Mouse (Mus musculus) adrenal gland, adult 18-20 months (tissue): ENCODE results near the gene Gabarapl1. TPM values are rescaled to one million over a fixed set of nuclear protein-coding genes. Genes with fewer than 3 reads are reported as not detected.

Experiments used
- DNase-seq, 2 experiments: peaks; one replicate each; pipeline ENCODE4 v3.0.0; 2021 to 2022; ENCODE audit warnings: low spot score in 2 of 2
- total RNA-seq, 2 experiments: library from RNA; stranded (reverse); gene quantifications; 1 replicate in 1 of 2; 2 replicates in 1 of 2; pipeline ENCODE4 v1.2.3; 2021

Gene Gabarapl1
- total RNA-seq, 2 experiments from 2014 or later = 283 to 313 TPM

DNA sequence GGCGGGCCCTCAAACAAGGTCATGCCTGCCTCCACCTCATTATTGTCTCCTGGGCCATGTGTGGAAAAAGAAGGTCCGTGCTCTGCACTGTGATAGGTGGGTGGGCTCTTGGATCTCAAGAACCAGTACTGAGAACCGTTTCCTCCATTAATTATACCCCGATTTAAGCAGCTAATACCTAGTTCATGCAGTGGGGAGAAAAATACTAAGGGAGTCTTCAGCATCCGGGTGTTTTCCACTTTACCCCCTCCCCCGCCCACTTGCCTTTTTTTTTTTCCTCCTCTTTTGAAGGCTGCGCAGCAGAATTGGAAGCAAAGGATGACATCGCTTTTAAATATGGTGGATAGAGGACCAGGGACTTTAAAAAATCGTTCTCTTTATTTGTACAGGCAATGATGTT is 1.1 kb downstream of the Gabarapl1 start:
- no peak for DNase-seq

DNA sequence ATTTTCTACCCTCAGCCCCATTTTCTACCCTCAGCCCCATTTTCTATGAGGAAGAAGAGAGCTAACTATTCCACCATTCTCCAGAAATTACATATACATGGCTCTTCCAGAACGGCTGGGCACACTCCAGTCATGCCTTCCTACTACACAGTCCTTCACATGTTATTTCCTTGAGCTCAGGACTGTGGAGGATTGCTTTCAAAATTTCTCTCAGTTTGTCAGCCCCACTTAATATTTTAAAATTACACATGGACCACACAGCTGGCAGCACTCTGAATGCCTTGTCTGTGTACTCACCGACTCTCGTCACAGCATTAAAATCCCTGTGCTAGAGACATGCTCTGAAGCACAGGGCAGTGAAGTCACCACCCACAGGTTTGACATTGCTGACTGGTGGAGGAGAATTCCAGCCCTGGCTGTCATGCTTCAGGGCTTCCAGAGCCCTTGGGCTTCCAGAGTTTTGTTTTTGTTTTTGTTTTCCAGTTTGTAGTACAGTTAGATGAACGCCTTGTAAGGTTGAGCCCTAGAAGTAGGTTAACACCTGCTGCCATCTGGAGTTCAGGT is 1.7 kb downstream of the Gabarapl1 start:
- DNase-seq = no peak

DNA sequence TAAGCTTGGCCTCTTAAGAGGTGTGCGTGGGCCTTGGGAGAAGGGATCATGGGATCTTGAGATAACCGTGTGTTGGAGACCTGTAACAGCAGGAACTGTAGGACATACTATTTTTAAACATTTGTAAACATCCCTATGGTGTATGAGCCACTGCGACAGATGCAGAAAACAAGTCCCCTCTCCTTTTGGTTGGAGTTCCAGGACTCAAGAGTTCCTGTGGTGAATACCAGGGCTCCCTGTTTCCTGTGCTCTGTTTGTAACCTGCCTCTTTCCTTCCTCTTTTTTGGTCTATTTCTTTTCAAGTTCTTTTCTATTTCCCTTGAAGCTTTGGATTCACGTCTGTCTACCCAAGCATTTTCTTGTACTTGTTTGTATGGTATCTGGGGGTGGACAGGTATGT is 2.8 kb downstream of the Gabarapl1 start:
- DNase-seq = no peak

DNA sequence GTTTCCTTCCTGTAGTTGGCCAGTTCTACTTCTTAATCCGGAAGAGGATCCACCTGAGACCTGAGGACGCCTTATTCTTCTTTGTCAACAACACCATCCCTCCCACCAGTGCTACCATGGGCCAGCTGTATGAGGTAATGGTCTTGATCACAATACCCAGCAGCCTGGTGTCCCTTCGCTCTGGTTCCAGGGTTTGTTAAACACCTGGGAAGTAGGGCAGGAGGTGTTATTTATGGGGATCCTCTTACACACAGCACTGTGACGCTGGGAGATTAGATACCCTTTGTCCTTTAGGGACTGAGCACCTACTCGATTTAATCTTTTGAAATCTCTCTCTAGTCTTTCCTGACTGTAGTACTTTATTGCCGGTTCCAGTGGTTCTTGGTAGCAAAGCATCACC is 5.6 kb downstream of the Gabarapl1 start:
- DNase-seq = no peak

DNA sequence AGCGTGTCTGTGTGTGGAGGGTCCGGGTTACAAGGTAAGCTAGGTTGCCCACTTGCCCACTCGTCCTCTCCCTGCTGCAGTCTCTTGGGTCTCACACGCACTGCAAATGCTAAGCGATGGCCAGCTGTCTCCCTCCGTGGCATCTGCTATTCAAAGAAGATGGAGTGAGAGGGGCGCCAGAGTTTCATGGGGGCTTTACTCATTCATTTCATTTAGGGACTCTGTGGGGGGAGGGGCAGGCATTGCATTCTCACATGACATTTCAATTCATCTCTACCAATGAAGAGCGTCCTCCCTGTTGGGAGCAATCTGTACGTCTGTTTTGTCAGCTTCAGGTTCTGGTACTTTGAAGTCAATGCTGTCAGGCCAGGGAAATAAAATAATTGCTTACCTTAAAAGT is 9.0 kb downstream of the Gabarapl1 start:
- DNase-seq = no peak

DNA sequence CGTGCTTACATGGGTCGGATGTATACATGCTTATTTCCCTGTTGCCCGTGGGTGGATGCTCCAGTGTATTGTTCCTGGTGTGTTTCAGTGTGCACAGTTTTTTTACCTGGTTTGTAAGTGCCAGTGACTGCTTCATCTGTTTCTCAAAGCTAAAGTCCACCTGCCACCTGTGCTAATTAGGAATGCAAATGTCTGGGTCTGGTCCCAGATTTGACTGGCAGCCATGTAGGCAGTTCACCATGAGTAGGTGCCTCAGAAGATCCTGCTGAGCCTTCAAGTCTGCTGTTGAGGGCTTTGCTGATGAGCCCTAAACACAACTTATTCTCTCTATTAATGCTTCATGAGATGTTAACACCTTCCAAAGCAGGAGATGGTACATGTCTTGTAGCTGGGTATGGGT is 9.6 kb downstream of the Gabarapl1 start:
- DNase-seq = no peak

DNA sequence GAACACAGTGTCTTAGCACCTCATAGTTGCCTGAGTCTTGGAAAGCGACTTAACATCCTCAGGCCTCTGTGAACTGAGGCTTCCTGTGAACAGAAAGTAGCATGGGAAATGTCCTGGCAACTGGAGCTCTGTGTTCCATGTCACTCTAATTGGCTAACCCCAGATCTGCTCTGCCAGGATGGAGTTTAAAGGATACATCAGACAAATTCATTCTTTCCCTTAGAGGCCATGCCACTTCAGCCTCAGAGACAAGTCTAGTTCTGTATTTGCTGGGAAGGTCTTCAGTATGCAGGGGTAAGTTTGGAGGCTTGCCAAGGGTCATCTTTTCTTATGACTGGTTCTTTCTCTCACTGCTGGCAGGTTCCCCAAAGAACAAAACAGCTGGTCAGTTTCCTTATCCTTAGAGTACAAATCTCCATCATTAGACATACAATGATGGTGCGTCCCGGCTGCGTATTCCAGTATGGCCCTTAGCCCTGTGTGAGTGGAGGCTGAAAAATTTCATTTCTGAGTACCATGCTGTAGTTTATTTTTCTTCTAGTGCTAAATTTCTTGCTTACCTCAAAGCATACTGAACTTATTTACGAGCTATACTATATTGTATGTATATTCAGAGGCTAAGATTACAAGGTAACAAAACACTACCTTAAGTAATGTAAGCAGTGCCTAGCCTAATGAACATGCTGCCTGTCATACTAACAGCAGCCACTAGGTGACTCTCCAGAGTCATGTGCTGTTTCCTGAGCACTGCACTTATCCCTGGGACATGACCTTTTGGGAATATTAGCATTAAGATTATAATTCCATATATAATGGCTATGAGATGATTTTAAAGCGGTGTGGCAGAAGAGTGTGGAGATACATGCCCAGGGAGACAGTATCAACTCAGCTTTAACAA is 11.0 kb downstream of the Gabarapl1 start:
- peak; percentile 60 to 66 for DNase-seq

DNA sequence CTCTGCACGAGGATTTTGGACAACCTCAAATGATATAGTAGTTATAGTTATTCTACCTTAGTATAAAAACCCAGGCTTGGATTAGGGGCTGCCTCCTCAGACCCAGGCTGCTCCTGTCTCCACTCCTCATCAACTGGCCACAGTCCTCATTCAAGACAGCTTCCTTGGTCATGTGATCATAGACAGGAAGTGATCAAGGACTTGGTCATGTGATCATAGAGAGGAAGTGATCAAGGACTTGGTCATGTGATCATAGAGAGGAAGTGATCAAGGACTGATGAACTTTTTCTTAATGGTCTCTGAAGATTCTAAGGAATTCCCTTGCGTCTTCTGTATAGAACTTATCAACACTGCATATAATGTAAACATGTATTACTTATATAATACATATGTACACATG is 14.3 kb downstream of the Gabarapl1 start:
- DNase-seq = no peak

DNA sequence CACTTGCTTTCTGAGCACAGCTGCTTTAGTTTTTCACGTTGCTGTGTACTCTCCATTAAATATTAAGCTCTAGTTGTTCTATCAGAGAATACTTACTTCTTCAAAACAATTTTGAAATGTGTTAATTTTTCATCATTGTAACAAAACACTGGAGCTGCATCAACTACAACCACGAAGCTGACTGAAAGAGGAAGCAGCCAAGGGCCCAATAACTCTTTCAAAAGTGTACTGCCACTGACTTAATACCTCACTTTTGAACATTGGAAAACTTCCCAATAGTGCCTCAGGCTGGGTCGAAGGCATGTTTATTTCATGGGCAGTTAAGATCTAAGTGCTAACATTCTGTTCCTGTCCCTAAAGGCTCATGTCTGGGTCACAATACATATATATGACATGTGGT is 15.0 kb downstream of the Gabarapl1 start:
- no peak for DNase-seq

DNA sequence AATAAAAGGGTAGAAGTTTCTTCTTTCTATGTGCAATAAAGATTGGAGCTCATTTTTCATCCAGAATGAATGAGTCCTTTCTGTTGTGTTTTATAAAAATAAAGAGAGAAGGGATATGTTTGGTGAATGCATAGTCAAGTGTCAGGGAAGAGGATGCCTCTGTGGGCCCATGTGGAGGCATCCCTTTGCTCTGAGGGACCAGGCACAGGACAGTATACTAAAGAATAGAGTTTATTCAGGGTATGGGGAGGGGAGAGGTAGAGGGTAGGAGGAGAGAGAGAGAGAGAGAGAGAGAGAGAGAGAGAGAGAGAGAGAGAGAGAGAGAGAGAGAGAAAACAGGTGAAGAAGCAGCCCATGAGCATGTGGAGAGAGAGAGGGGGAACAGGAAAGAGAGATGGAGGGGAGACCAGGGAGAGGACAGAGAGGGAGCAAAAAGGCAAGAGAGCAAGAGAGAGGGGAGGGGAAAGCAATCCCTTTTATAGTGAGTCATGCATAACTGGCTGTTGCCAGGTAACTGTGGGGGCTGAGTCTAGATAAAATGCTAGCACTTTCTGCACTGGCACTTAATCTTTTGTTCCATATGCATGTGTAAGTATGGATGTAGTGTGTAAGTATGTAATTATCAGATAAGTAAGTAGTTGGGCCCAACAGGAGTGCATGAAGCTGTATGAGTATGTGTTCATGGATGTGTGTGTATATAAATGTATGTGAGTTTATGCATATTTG is 24.5 kb downstream of the Gabarapl1 start:
- no peak for DNase-seq

DNA sequence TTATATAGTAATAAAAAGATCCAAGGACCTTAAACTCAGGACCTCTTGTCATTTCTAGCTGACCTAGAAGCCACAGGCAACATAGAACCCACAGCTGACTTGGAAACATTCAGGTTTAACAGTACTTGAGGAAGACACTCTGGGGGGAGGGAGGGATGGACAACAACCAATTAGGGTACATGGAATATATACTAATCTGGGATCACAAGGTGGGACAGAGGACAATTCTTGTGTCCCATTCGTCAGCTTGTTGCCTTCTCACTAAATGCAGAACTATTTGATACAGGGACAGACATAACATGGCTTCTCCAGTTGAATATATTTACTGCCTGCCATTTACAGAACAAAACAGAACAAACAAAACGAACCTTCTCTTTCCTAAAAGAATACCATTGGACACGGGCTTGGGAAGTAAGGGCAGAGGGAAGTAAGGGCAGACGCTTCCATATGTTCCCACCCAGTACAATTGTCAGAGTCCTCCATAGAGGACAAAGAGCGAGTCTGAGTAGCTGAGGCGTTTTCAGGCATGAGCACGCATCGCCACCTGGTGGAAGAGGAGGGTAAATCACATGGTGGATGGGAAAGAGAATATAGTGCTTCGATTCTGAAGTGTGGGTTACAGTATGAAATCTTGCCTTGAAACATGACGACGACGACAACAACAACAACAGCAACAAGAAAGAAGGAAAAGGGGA is 26.1 kb downstream of the Gabarapl1 start:
- DNase-seq = peak; percentile 68 to 70

DNA sequence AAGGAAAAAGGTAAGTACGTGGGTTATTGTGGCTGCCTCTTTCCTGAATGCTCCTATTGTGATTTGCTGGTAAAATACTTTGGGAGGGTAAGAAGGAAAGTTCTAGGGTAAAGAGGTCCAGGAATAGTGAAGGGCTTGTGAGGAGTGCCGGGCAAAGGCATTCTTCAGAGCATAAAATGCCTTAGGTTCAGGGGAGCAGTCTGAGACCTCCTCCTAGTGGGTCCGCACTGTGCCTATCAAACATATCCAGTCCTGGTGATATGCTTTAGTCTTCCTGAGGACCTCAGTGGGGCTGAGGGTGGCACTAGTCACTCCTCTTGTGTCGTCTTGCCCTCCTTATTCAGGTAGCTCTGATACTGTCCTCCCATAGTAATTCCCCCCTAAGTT is 26.7 kb downstream of the Gabarapl1 start:
- DNase-seq = no peak

DNA sequence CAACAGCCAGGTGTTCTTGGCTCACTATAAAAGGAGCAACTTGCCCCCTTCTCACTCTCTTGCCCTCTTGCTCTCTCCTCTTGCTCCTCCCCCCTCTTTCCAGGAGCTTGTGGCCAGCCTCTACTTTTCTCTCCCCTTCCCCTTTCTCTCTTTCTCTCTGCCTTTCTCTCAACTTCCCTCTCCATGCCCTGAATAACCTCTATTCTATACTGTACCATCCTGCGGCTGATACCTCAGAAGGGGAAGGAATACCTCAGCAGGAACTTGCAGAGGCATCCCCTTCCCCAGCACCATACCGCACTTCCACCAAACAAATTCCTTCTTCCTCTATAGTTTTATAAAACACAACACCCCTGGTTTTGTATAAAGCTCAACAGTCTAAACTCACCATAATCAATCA is 32.3 kb downstream of the Gabarapl1 start:
- DNase-seq = no peak

DNA sequence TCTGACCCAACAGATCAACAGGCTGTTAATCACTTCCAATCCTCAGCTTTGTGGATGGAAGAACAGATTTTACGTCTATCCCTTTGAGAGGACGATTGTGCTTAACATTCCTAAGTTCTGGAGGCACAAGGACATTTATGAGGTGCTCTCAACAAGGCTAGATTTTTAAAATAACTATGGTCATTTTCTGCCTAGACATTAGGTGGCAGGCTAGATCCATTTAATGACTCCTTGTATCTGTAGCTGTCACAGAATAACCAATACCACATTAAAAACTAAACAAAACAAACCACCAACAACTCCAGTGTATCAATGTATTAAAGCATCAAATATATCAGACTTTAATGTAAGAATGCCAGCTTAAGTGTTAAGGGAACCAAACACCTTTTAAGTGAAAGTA is 42.4 kb downstream of the Gabarapl1 start:
- DNase-seq = no peak

DNA sequence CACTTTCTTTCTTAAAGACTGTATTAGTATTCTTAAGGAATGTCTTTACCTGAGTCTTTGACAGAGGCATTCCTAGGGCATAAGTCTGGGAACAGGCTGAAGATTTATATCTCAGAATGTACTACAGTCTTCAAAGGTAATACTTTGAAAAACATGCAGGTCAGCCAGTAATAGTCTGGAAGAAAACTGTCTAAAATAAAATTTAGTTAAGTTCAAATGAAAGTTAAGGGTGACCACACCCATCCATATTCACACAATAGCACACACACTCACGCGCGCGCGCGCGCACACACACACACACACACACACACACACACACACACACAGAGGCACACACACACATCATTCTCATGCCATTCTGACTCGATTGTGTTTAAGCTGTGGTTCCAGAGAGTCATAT is 44.6 kb downstream of the Gabarapl1 start, which contains the start of gene Klre1:
Gene Klre1, plus strand, starts transcription at position 301 of the 400 bp plus-strand sequence.
- no peak for DNase-seq

DNA sequence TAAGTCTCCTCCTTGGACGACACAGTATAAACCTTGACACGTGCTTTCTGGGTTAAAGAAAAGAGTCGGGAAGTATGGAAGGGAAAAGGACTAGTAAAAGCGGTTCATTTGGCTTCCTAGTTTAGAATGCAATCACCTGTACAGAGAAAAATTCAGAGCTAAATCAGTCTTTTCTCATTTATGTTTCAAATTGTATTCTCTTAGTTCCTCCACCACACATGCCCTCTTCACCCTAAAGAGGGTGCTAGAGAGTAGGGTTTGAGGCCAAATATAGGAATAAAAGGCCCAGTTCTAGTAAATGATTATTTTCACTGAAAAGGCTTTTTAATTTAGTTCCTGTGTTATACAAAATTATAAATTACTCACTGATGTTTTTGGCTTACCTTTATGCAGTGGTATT is 48.3 kb downstream of the Gabarapl1 start:
- no peak for DNase-seq

DNA sequence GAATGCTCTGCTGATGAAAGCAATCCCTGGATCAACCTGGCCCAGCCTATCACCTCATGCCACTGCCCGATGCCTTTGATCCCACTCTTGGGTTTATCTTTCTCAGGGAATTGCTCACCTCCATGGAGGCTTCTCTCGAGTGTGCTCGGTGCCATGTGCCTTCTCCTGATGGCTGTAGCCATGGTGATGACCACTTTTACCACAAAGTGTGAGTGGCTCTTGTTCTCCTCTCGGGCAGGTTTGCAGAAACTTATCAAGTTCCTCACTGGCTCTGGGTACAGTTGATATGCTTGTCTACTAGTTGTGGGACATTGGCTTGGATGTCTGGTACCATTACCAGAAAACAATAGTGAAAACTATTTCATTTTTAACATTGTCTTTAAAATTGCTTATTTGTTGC is 48.9 kb downstream of the Gabarapl1 start:
- DNase-seq = no peak

DNA sequence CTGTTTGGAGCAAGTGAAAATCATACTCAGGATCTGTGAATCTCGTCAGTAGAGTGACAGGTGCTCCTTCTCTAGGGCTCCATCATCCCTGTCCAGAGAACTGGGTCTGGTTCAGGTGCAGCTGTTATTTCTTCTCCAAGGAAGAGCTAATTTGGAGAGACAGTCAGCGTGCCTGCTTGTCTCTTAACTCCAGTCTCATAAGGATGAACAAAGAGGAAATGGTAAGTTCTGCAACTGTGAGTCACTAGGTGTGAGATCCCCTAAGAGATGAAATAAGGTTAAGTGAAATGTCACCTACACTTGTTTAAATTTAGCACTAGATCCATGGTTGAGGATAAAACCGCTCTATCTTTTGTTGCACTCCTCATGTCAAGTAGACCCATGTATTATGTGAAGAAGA is 50.1 kb downstream of the Gabarapl1 start:
- no peak for DNase-seq

DNA sequence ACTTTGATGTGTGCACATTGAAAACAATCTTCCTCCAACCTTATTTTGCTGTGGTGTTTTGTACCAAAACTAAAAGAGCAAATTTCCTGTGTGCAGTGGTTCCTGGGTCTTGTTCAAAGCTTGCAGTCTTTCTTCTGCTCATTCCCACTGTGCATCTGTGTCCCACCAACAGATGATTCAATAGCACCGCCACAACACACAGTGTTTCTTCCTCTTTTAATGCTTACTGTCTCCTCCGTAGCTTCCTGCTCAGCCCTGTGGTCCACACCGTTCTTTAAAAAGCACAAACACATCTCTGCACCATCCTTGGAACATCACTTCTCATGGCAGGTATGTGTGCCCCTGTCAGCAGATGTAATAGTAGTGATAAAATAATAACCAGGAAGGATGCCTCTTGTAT is 58.5 kb downstream of the Gabarapl1 start, which contains the start of gene Klrd1:
Gene Klrd1, plus strand, starts transcription at position 275 of the 400 bp plus-strand sequence.
- no peak for DNase-seq
